Mouse (Mus musculus) hindbrain, embryonic 14.5 days (tissue): ENCODE data around the gene Rce1. TPM values are rescaled to one million over a fixed set of nuclear protein-coding genes. Genes with fewer than 3 reads are reported as not detected.

ENCODE experiments used
- ATAC-seq: fragments of 200-750 bp; cut with Nextera tagmentation; 2 replicates; pipeline ENCODE4 v1.8.0; 2017; ENCODE audit warnings: moderate number of reproducible peaks, mild to moderate bottlenecking, moderate TSS enrichment, moderate library complexity; ENCODE audit not compliant: low FRiP score
- DNase-seq: peaks from one replicate; pipeline ENCODE4 v3.0.0-alpha.2; 2015; ENCODE audit warnings: low spot score
- H3K27ac ChIP-seq: fragments of 300-500 bp; sonication (generic); 2 replicates; pipeline ENCODE4 v1.5.1; 2014; ENCODE audit warnings: mild to moderate bottlenecking, moderate library complexity
- H3K27me3 ChIP-seq: fragments of 300-500 bp; sonication (generic); 2 replicates; pipeline ENCODE4 v1.6.1; 2014; ENCODE audit warnings: mild to moderate bottlenecking, low read length, mixed read lengths; ENCODE audit not compliant: control insufficient read depth, insufficient read depth
- H3K36me3 ChIP-seq: fragments of 300-500 bp; sonication (generic); replicated peaks from 2 replicates; pipeline ENCODE4 v1.6.1; 2014; ENCODE audit not compliant: control insufficient read depth, insufficient read depth
- H3K4me1 ChIP-seq: fragments of 300-500 bp; sonication (generic); replicated peaks from 2 replicates; pipeline ENCODE4 v1.6.1; 2014; ENCODE audit warnings: antibody characterized with exemption, low read length, mixed read lengths; ENCODE audit not compliant: control insufficient read depth, insufficient read depth
- H3K4me2 ChIP-seq: fragments of 300-500 bp; sonication (generic); replicated peaks from 2 replicates; pipeline ENCODE4 v1.6.1; 2014; ENCODE audit warnings: mild to moderate bottlenecking, moderate library complexity
- H3K4me3 ChIP-seq: fragments of 300-500 bp; sonication (generic); replicated peaks from 2 replicates; pipeline ENCODE4 v1.5.1; 2014; ENCODE audit warnings: mild to moderate bottlenecking, low read length
- H3K9ac ChIP-seq: fragments of 300-500 bp; sonication (generic); 2 replicates; pipeline ENCODE4 v1.6.1; 2014
- H3K9me3 ChIP-seq: fragments of 300-500 bp; sonication (generic); 2 replicates; pipeline ENCODE4 v1.6.1; 2016; ENCODE audit warnings: low read length; ENCODE audit not compliant: control insufficient read depth
- WGBS: fragments of 180-500 bp; shearing (Covaris S2); extraction: QIAGEN DNeasy Blood & Tissue Kit; methylation state at CpG from one replicate; pipeline ENCODE4 v1.1.7; 2014; 5-methylcytosine and 5-hydroxymethylcytosine counted together
- polyA plus RNA-seq: library from polyadenylated mRNA; unstranded; fragments of >200 nt; fragmentation: Nextera tagmentation; extraction: Ambion mirVana; gene quantifications from 2 replicates; pipeline ENCODE4 v1.2.1, GENCODE M21; 2014

Gene Rce1
- polyA plus RNA-seq, 1 experiment from 2014 or later = 53.3 TPM

DNA sequence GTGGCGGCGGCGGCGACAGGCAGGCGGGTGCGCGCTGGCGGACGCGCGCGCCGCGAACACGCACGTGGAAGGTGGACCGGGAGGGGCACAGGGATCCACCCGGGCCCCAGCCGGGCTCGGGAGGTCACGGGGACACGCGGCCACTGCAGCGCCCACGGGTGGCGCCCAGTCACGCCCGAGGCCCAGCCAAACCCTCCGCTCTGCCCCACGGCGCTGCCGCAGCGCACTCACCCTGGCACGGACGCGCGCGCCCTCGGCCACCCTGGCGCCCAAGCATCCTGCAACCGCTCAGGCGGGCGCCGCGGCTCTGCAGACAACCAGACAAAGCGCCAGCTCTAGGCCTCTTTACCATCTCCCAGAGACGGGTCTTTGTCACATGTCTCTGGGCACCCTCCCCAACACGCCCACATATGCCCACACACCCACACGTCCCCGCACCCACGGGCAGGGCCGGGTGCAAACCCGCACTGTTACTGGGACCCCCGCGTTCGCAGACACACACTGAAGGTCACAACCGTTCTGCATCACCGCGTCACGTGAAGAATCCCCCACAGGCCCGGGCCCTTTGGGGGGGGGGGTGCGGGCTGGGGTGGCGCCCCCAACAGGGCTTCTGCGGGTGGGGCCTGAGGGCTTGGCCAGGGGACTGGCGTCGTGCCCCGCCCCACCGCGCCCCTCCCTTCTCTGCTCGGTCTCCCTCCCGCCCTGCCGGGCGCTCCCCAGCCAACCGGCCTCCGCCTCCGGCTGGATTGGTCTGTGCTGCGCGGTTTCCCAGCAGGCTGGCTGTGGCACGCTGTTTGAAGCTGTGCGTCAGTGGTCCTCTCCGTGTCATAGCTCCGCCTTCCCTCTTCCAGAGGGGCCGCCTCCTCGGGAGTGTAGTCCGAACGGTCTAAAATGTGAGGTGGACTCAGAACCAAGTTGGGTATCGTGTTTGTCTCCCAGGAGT is 10.0 kb downstream of the Rce1 start, which contains the start of gene Lrfn4:
TSS of gene Lrfn4 (minus strand) at position 517 of the 943 bp plus-strand sequence.
- no peaks in the 10 kb centered on the region for H3K27me3 ChIP-seq
- H3K4me1 ChIP-seq = peaks cover 26% of the 10 kb centered on the region
- ATAC-seq (peak; percentile 92), DNase-seq (peak; percentile 86)
- H3K9me3 ChIP-seq = no peaks in the 10 kb centered on the region
- H3K36me3 ChIP-seq = peaks cover 37% of the 10 kb centered on the region
- H3K9ac ChIP-seq = peak within 1 kb of the TSS; percentile 99
- peak within 1 kb of the TSS; percentile 95 for H3K4me3 ChIP-seq
- H3K4me2 ChIP-seq = peak within 1 kb of the TSS; percentile 82
- peak within 1 kb of the TSS; percentile 95 for H3K27ac ChIP-seq
- under 1% methylated on average over 63 of the region's 87 CpGs for WGBS

DNA sequence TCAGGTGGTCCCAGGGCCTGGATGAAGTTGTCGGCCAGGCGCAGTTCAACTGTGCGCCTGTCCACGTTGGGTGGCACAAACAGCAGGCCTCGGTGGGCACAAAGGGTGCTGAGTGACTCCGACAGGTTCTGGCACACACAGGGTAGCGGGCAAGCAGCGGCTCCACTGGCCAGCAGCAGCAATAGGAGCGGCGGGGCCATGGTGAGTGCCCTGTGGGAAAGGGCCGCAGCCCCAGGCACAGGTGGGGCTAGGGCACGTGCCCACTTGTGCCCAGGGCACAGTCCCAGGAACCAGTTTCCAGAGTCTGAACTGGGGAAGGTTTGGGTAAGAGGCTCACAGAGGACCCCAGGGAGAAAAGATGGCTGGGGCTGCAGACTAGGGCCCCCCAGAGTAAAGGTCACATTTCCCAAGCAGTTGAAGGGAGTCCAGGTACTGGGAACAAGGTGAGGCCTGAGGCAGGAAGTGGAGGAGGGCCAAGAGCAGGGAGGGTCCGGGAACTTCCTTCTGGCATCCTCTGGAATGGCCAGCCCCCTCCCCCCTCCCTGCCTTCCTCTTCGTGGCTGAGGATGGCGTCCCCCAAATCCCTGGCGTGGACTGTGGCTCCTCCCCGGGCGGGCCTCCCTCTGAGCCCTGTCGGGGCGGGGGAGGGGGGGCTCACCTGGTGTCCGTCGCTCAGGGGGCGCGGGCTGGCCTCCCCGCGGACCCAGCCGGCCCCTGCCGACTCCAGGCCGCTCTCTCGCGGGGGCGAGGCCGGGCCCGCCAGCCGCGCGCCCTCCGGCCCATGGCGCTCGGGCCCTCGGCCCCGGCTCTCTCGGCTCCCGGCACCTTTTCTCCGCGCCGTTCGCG is 10.9 kb downstream of the Rce1 start:
- Histone ChIP-seq H3K4me1 (peaks cover 26% of the 10 kb centered on the region), H3K4me3 (peak overlapping the region; percentile 95), H3K9me3 (no peaks in the 10 kb centered on the region), H3K36me3 (peaks cover 36% of the 10 kb centered on the region), H3K9ac (peak overlapping the region; percentile 99), H3K27ac (peak overlapping the region; percentile 95), H3K4me2 (peak overlapping the region; percentile 82), H3K27me3 (no peaks in the 10 kb centered on the region)
- WGBS = 25% methylated on average over 30 of the region's 49 CpGs
- DNase-seq = no peak
- ATAC-seq = 0 out of 2 replicates have a peak, but pooled peaks have one; percentile 1

DNA sequence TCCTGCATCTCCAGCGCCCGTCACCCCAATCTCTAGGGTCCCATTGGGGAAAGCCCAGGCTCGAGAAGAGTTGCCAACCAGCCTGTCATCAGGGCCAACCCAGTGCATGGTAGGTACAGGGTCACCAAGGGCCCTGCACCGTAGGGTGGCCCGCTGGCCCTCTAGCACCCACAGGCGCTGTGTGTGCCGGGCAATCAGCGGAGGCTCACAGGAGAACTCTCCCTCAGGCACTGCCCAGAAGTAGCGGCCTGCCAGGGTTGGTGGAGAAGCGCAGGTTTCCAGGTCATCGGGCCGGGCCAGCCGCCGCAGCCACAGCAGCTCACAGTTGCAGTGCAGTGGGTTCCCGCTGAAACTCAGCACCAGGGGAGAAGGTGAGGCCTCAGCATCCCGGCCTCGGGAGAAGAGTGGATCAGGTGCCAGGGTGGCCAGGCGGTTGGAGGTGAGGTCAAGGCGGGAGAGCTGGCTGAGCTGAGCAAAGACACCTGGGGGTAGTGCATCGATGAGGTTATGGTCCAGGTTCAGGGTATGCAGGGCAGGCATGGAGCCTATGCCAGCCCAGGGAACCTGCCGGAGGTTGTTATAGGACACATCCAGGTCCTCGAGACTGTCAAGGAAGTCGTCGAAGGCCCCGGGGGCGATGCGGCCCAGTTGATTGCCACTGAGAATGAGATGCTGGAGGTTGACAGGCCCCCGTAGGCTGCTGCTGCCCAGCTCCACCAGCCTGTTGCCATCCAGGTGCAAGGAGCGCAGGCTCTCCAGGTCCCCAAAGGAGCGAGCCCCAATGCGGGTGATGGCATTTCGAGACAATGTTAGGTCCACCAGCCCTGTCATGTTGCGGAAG is 11.8 kb downstream of the Rce1 start:
- peaks cover 26% of the 10 kb centered on the region for H3K4me1 ChIP-seq
- H3K4me2 ChIP-seq = peak overlapping the region; percentile 82
- H3K9ac ChIP-seq = peak overlapping the region; percentile 99
- peak overlapping the region; percentile 95 for H3K4me3 ChIP-seq
- no peaks in the 10 kb centered on the region for H3K27me3 ChIP-seq
- H3K36me3 ChIP-seq = peaks cover 36% of the 10 kb centered on the region
- DNase-seq = no peak
- peak overlapping the region; percentile 95; the same call in 1 of the 2 replicates for H3K27ac ChIP-seq
- ATAC-seq = no peak
- H3K9me3 ChIP-seq = no peaks in the 10 kb centered on the region
- WGBS = 91% methylated on average over 33 of the region's 33 CpGs

DNA sequence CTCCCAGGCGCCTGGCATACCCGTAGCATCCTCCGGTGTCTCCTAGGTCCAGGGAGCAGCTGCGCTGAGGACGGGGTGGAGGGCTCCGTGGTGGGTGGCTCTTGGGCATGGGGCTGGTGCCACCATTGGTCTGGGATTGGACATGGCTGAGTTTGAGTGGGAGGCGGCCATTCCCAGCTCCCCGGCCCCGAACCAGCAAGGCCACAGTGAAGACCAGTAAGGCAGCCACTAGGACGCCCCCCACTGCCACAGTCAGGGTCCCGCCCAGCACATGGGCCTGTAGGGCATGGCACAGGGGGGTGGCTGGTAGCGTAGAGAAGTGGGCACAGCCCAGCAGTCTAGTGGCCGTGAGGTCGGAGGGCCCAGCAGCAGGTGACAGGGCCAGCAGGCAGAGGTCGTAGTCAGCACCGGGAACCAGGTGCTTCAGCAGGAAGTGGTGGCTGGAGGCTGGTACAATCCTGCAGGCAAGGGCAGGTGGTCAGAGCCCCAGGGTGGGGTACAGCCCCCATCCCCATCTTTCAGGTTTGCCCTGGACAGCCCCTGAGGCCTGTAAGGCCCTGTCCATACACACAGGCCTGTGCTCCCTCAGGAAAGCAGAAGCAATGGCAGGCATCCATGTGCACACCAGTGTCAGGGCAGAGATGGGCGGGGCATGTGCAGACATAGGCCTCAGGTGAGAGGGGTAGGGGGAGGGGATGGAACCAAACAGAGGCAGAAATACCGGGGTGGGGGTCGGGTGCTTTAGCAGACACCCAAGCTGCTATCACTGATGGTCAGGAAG is 13.1 kb downstream of the Rce1 start:
- peaks cover 26% of the 10 kb centered on the region for H3K4me1 ChIP-seq
- no peak overlapping the region for H3K9ac ChIP-seq
- H3K27ac ChIP-seq = no peak overlapping the region
- DNase-seq (no peak), ATAC-seq (no peak)
- H3K9me3 ChIP-seq = no peaks in the 10 kb centered on the region
- no peak overlapping the region for H3K4me3 ChIP-seq
- 88% methylated on average over 19 of the region's 19 CpGs for WGBS
- H3K4me2 ChIP-seq = peak overlapping the region; percentile 21; the same call in 1 of the 2 replicates
- H3K27me3 ChIP-seq = no peaks in the 10 kb centered on the region
- peaks cover 36% of the 10 kb centered on the region for H3K36me3 ChIP-seq

DNA sequence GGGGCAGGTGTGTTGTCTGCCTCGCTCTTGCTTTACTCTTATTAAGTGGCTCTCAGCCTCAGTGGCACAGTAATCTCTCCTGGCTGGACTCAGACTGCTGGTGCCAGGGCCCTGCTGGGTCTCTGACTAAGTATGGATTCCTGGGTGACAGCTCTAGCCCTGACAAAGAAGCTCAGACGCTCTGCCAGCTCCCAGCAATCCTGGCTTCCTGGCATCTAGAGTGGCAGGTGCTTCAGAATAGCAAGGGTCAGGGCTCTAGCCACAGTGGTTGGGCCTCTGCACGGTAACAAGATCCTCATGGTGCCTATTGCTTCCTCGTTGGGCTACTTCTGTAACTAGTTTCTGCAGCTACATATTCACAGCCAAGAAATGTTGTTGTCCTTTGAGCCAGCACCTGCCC is 15.3 kb downstream of the Rce1 start:
- Histone ChIP-seq H3K27me3 (no peaks in the 10 kb centered on the region), H3K4me3 (no peak overlapping the region), H3K4me1 (peaks cover 20% of the 10 kb centered on the region), H3K9me3 (no peaks in the 10 kb centered on the region), H3K27ac (no peak overlapping the region), H3K9ac (no peak overlapping the region), H3K36me3 (peaks cover 36% of the 10 kb centered on the region), H3K4me2 (no peak overlapping the region)
- DNase-seq (no peak), ATAC-seq (no peak)
- 66% methylated on average over 4 of the region's 4 CpGs for WGBS

DNA sequence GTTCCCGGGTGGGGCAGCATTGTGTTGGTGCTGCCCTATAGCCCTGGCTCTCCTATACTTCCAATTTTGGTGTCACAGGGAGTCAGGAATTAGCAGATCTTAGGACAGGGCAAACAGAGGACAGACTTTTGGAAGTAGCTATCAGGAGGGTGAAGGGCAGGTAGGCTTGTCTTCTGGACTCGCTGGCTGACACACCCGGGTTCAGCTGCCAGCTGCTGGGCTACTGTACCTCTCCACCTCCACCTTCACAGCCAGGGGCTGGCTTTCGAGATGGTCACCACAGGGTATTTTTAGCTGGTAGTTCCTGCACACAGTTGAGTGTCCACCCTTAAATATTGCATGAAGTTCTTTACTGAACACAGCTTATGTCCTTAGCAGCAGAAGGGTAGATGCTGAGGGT is 16.9 kb downstream of the Rce1 start:
- no peak overlapping the region for H3K4me3 ChIP-seq
- ATAC-seq (no peak), DNase-seq (no peak)
- no peak overlapping the region for H3K27ac ChIP-seq
- no peaks in the 10 kb centered on the region for H3K27me3 ChIP-seq
- H3K9ac ChIP-seq = no peak overlapping the region
- H3K36me3 ChIP-seq = peaks cover 30% of the 10 kb centered on the region
- H3K4me1 ChIP-seq = peaks cover 9% of the 10 kb centered on the region; the same call in 1 of the 2 replicates
- WGBS = 87% methylated on average over 4 of the region's 4 CpGs
- H3K9me3 ChIP-seq = no peaks in the 10 kb centered on the region
- H3K4me2 ChIP-seq = no peak overlapping the region

DNA sequence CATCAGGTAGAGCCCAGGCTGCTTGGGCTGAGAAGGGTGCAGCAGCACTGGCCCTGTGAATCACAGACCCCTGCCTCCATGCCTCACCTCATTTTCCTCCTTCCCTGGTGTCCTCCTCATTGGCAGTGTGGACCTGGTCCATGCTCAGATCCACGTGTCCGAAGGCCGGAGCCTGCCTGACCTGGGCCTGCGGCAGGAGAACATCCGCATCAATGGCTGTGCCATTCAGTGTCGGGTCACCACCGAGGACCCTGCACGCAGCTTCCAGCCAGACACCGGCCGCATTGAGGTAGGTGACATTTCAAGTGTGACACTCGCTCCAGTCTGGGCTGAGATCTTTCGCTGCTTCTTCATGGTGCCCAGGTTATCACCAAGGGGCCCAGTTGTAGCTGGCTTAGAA is 18.0 kb downstream of the Rce1 start:
- no peak overlapping the region for H3K9ac ChIP-seq
- no peak overlapping the region for H3K27ac ChIP-seq
- H3K27me3 ChIP-seq = no peaks in the 10 kb centered on the region
- H3K4me3 ChIP-seq = no peak overlapping the region
- H3K4me1 ChIP-seq = no peaks in the 10 kb centered on the region
- peaks cover 19% of the 10 kb centered on the region for H3K36me3 ChIP-seq
- ATAC-seq (no peak), DNase-seq (no peak)
- no peaks in the 10 kb centered on the region for H3K9me3 ChIP-seq
- H3K4me2 ChIP-seq = no peak overlapping the region
- WGBS = 95% methylated on average over 12 of the region's 12 CpGs

DNA sequence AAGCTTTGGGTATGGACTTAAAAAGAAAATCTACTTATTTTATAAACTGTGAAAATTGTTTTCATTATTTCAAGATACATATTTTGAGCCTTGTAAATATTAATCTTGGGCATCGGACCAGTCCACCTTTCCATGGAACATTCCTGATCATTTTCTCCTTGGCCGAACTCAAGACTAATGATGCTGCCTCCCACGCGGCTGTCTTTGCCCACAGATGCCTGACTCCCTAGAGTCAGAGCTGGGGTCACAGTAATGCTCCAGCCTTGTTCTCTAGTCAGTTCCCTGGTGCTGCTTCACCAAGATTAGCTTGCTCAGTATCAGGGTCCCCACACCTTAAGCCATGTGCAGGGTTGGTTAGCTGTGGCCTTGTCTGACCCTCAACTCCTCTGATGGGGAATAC is 19.8 kb downstream of the Rce1 start:
- Histone ChIP-seq H3K9me3 (no peaks in the 10 kb centered on the region), H3K9ac (no peak overlapping the region), H3K27ac (no peak overlapping the region), H3K4me1 (no peaks in the 10 kb centered on the region), H3K4me3 (no peak overlapping the region), H3K27me3 (no peaks in the 10 kb centered on the region), H3K4me2 (no peak overlapping the region), H3K36me3 (peaks cover 4% of the 10 kb centered on the region; the same call in 1 of the 2 replicates)
- 86% methylated on average over 4 of the region's 4 CpGs for WGBS
- ATAC-seq = no peak
- DNase-seq = no peak
